9 mouse cellular contexts compared by ENCODE assay signal in genomic region chr8:119708878-119709702, GRCm38 (mm10). TPM values are rescaled to one million over a fixed set of nuclear protein-coding genes. Genes with fewer than 3 reads are reported as not detected.
A peak's percentile ranks its signal among the peaks of the same experiment; 100 is the strongest.
DNase-seq lines count a peak whose midpoint lies in the region; ATAC-seq and TF ChIP-seq lines count a peak whose summit lies in the region.
"Had no signal": no experiment of that assay in that cellular context is flagged by ENCODE, and none has a peak within 500 bp of the region (broad histone marks: within the 10 kb centered on the region; RNA-seq: fewer than 3 reads in every experiment).

No protein-coding gene starts in this region.

- no peaks in the 10 kb centered on the region for H3K36me3 ChIP-seq in liver, postnatal 0 days (replicated peaks; ENCODE audit: insufficient read depth, low read length)
- no peaks in the 10 kb centered on the region for H3K36me3 ChIP-seq in liver, embryonic 12.5 days
- H3K36me3 ChIP-seq: hindbrain, embryonic 15.5 days had no signal

- H3K4me2 ChIP-seq in liver, postnatal 0 days (ENCODE audit: low read depth, low read length), result 0 out of 2 replicates have a peak overlapping the region, but pooled peaks have one; percentile 9
- H3K4me2 ChIP-seq in liver, embryonic 12.5 days, result no peak overlapping the region
- H3K4me2 ChIP-seq: hindbrain, embryonic 15.5 days had no signal

- no peak overlapping the region for H3K4me3 ChIP-seq in liver, postnatal 0 days (ENCODE audit: low read depth, low read length)
- no peak overlapping the region for H3K4me3 ChIP-seq in liver, embryonic 12.5 days
- H3K4me3 ChIP-seq in bone marrow macrophage, adult 2 months (ENCODE audit: insufficient read depth, low read length), result no peak overlapping the region
- H3K4me3 ChIP-seq: hindbrain, embryonic 15.5 days had no signal

- no peak for TF ChIP-seq CTCF in liver, postnatal 0 days (IDR thresholded peaks at IDR 0.05; ENCODE audit: low read depth)
- TF ChIP-seq CTCF in bone marrow macrophage, adult 2 months (IDR thresholded peaks at IDR 0.05; ENCODE audit: low read depth, low read length), result no peak

- H3K27me3 ChIP-seq in liver, postnatal 0 days (ENCODE audit: insufficient read depth, low read length), result no peaks in the 10 kb centered on the region
- H3K27me3 ChIP-seq in liver, embryonic 12.5 days (replicated peaks), result peaks cover 13% of the 10 kb centered on the region
- H3K27me3 ChIP-seq: hindbrain, embryonic 15.5 days had no signal

- TF ChIP-seq EP300 in liver, postnatal 0 days (IDR thresholded peaks at IDR 0.05; ENCODE audit: low read depth), result no peak

- ATAC-seq in liver, postnatal 0 days, result no peak
- ATAC-seq in liver, embryonic 12.5 days, result no peak; the same call in 1 of the 2 replicates
- ATAC-seq in megakaryocyte, adult 5-6 weeks (ENCODE audit: poor library complexity, severe bottlenecking), result peak; percentile 22; the same call in 1 of the 2 replicates
- ATAC-seq in erythroid progenitor cell, adult 5-6 weeks (replicated peaks; ENCODE audit: low FRiP score, poor library complexity, severe bottlenecking), result no peak

- H3K9me3 ChIP-seq in liver, postnatal 0 days (ENCODE audit: low read length), result no peaks in the 10 kb centered on the region
- no peaks in the 10 kb centered on the region for H3K9me3 ChIP-seq in liver, embryonic 12.5 days (replicated peaks)
- H3K9me3 ChIP-seq: hindbrain, embryonic 15.5 days had no signal

- H3K27ac ChIP-seq in liver, postnatal 0 days (ENCODE audit: low read depth), result peak overlapping the region; percentile 60
- H3K27ac ChIP-seq in liver, embryonic 12.5 days, result no peak overlapping the region
- H3K27ac ChIP-seq in bone marrow macrophage, adult 2 months (ENCODE audit: insufficient read depth, low read depth, low read length), result peak overlapping the region; percentile 17; the same call in 1 of the 2 replicates
- H3K27ac ChIP-seq: hindbrain, embryonic 15.5 days had no signal

- peaks cover 3% of the 10 kb centered on the region; the same call in 1 of the 2 replicates for H3K4me1 ChIP-seq in liver, postnatal 0 days (ENCODE audit: insufficient read depth)
- H3K4me1 ChIP-seq in liver, embryonic 12.5 days, result peaks cover 6% of the 10 kb centered on the region; the same call in 1 of the 2 replicates
- peaks cover 53% of the 10 kb centered on the region for H3K4me1 ChIP-seq in bone marrow macrophage, adult 2 months (ENCODE audit: control insufficient read depth, insufficient read depth, low read length)

- WGBS in liver, postnatal 0 days (ENCODE audit: insufficient replicate concordance), result 66% methylated on average over 14 of the region's 14 CpGs
- WGBS in liver, embryonic 12.5 days (ENCODE audit: insufficient replicate concordance), result 55% methylated on average over 14 of the region's 14 CpGs

- DNase-seq in liver, postnatal 0 days, result peak; percentile 26
- DNase-seq in heart, adult 9 months (ENCODE audit: low spot score in 2 of 2), result peak; percentile 43 to 45
- DNase-seq in cerebellum, postnatal 36 days, result no peak
- DNase-seq in urinary bladder, postnatal 10 days (ENCODE audit: low spot score), result no peak

- no peak overlapping the region for H3K9ac ChIP-seq in liver, postnatal 0 days (replicated peaks)
- H3K9ac ChIP-seq in liver, embryonic 12.5 days, result no peak overlapping the region
- H3K9ac ChIP-seq: hindbrain, embryonic 15.5 days had no signal

- no peak for TF ChIP-seq POLR2A in bone marrow macrophage, adult 2 months (IDR thresholded peaks at IDR 0.05; ENCODE audit: borderline replicate concordance, low read depth, low read length)

RNA-seq across cellular contexts. Expression of gene Atp2c2, which starts 9.3 kb away (rescaled TPM):
- polyA plus RNA-seq in liver, postnatal 0 days (2015; fragmentation: Nextera tagmentation; extraction: Ambion mirVana), result 0.05 and 0.14 TPM in 2 replicates
- polyA plus RNA-seq in liver, embryonic 12.5 days (2016; fragmentation: Nextera tagmentation; extraction: Ambion mirVana), result 0.07 and 0.14 TPM in 2 replicates
- not detected in 2 replicates for polyA plus RNA-seq in bone marrow macrophage, adult 2 months (2012; ENCODE audit: insufficient read depth, insufficient read length, missing spikeins)
- total RNA-seq in megakaryocyte, adult 5-6 weeks (2015), result not detected in 2 replicates
- total RNA-seq in megakaryocyte, adult 5-6 weeks (2017), result not detected in 2 replicates
- not detected in 2 replicates for total RNA-seq in erythroid progenitor cell, adult 5-6 weeks (2015; ENCODE audit: low replicate concordance)
- total RNA-seq in erythroid progenitor cell, adult 5-6 weeks (2017; ENCODE audit: low replicate concordance), result not detected in 2 replicates

RNA-seq across cellular contexts. Expression of gene Wfdc1, which starts 42.9 kb away (rescaled TPM):
- 6.0 and 7.2 TPM in 2 replicates for polyA plus RNA-seq in liver, postnatal 0 days (2015; fragmentation: Nextera tagmentation; extraction: Ambion mirVana)
- 0.41 and 0.66 TPM in 2 replicates for polyA plus RNA-seq in liver, embryonic 12.5 days (2016; fragmentation: Nextera tagmentation; extraction: Ambion mirVana)
- polyA plus RNA-seq in bone marrow macrophage, adult 2 months (2012; ENCODE audit: insufficient read depth, insufficient read length, missing spikeins), result not detected in 2 replicates
- not detected in 2 replicates for total RNA-seq in megakaryocyte, adult 5-6 weeks (2015)
- total RNA-seq in megakaryocyte, adult 5-6 weeks (2017), result not detected in 2 replicates
- total RNA-seq in erythroid progenitor cell, adult 5-6 weeks (2015; ENCODE audit: low replicate concordance), result not detected in 2 replicates
- total RNA-seq in erythroid progenitor cell, adult 5-6 weeks (2017; ENCODE audit: low replicate concordance), result not detected in 2 replicates

Comparison
In these comparisons a context has a peak if more than half of its experiments do, and no peak if none do; other contexts are left out.
1. DNase-seq: peak in liver, postnatal 0 days (single experiment) and heart, adult 9 months (2 of 2); none in cerebellum, postnatal 36 days (0 of 2) and urinary bladder, postnatal 10 days (single experiment).